Mouse (Mus musculus) T-cell, adult 2 months (primary cell): ENCODE measurements around the gene Fez2.
A peak's percentile ranks its signal among the peaks of the same experiment; 100 is the strongest.

Experiments
- DNase-seq: peaks from one replicate; pipeline ENCODE4 v3.0.0; 2022; ENCODE audit warnings: low spot score

The Fez2 gene

DNA sequence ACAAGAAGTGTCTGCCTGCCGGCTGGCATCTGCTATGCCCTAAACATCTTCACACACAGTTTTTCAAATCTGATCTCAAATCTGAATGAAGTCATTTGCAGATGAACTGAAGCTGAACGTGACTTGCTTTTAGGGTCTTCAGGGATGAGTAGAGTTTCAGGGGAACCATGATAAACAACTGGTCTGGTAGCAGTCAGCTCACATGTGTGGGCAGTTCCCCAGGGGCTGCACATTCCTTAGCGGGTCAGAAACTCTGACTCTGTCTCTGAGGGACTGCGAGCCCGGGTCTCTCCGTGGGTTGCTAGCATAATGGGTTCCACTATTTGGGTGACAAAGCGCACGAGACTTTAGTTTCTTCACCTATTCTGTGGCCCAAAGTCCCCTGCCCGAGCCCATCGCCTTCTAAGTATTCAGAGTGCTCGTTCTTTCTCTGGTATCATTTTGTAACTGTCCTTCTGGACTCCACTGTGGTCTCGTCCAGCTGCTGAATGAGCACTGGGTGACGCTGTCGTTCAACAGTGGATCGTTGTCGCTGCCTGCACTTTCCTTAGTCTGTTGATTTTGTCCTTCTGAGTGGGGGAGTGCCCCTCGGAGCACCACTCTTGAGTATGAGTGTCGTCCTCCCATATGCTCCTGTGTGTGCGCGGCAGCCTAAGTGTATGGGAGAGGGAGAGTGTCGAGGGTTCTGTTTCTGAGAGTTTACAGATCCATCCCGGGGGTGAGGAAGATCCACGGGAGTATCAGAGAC, 53.2 kb downstream of the Fez2 start:
- no peak for DNase-seq

GRCm38 (mm10) chr17:78361939-78362728, 55.8 kb downstream of the Fez2 start:
- peak; percentile 80 for DNase-seq

GRCm38 (mm10) chr17:78358251-78358726, 59.7 kb downstream of the Fez2 start:
- no peak for DNase-seq

DNA sequence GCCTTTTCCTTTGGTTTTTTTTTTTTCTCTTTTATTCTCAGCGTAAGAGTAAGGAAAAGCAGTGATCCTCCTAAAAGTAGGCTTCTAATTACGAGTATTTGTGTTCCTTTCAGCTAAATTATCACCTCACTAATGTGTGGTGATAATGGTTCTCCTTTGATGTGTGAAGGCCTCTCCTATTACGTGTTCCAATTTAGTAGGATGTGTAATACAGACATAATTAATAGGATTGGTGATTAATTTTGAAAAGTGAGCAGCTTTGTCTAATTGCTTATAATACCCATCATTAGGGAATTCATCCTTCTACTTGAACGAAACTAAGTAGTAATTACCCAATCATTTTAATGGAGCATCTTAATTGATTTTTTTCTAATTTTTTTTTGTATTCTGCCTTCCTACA, 60.2 kb downstream of the Fez2 start:
- no peak for DNase-seq

- DNase-seq = no peak
Observed at GRCm38 (mm10) chr17:78355611-78356010, 62.3 kb downstream of the Fez2 start.

- no peak for DNase-seq
Observed at GRCm38 (mm10) chr17:78354871-78355270, 63.1 kb downstream of the Fez2 start.

- DNase-seq = no peak
Observed at GRCm38 (mm10) chr17:78354411-78354810, 63.5 kb downstream of the Fez2 start.

GRCm38 (mm10) chr17:78352500-78352855, 65.5 kb downstream of the Fez2 start:
- peak; percentile 63 for DNase-seq

- peak; percentile 69 for DNase-seq
Observed at GRCm38 (mm10) chr17:78351676-78352499, 66.1 kb downstream of the Fez2 start.

DNA sequence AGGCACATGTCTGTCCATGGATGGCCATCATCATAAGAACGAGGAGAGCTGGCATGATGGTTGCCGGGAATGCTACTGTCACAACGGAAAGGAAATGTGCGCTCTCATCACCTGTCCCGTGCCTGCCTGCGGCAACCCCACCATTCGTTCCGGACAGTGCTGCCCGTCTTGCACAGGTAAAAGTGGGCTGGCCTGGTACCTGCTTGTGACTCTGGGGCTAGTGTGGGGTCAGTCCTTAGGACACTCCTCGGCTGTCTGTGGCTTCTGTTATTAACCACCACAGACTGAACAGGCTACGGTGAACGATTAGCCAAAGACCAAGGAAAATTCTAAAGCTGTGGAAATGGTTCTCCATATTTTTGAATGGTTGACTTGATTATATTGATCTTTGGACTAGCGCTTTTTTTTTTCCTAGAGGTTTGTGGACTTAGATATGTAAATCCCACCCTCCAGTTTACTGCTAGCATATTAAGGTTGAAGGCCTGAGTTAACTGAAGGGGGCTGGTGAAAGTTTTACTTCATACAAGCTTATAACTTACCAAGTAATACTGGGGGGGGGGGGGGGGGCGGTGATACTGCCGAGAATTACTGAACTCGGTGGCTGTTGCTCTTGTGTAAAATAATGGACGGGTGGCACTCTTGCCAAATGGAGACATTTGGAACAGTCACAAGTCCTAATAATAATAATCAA, 70.7 kb downstream of the Fez2 start:
- DNase-seq = no peak

DNA sequence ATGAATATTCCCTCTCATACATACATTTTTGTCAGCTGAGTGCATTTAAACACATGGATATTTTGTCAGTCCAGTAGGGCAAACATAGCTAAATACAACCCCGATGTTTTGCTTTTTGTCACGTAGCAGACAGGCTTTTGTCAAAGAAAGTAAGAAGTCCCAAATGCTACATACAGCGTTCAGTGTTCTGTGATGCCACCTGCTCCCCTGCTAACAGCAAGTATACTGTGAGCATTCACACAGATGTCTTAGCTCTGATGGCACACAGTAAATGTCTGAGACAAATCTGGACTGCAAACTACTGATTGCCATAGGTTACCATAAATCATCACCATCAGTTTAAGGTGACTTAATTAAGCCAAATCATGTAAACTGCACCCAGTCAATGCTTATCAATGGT, 74.3 kb downstream of the Fez2 start:
- no peak for DNase-seq

DNA sequence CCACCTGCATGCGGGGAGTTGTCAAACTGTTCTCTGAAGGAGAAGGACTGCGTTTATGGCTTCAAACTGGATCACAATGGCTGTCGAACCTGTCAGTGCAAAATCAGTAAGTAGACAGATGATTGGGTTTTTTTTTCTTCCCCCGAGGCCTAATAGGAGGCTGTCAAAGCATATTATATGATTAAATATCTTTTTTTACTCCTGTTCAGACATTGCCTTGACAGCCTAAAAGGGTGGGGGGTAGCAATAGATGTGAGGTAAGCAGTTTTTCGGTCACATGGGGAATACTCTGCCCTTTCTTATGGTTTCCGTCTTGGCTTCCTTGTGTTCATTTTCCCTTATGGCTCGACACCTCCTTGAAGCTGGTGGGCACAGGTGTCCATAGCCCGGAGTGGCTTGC, 82.7 kb downstream of the Fez2 start:
- no peak for DNase-seq

DNA sequence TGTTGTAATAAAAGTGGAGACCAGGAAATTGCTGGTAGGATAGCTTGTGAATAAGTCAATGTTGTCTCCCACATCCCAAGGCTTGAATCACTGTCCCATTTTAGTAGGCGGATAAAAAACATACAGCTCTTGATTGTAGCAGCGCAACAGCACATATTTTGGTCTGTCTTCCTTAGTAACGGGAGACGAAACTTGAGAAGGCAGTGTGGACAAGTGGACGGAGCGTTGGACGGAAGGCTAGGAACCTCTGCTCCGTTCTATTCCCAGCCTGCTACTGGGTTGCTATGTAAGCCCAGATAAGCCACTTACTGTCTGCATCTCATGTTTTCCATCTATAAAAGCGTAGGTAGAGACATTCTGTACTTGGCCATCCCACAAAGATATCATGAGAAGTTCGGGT, 84.7 kb downstream of the Fez2 start:
- no peak for DNase-seq

DNA sequence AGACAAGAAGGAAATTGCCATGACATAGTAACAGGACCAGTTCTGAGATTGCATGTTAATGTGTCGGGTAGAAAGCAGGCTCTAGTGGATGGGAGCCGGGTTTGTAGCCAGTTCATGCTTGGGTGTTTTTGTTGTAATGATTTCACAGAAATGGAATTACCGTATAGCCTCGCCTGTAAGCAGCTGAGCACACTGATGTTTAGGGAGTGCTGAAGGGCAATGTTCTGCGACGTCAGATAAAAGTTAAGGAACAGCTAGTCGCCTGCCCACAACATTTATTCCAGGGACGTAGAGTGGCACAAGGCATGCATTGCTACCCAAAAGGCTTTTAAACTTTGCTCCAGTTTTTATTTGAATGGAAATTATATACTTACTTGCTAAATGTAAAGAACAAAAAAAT, 86.5 kb downstream of the Fez2 start:
- no peak for DNase-seq

- DNase-seq = no peak
Observed at GRCm38 (mm10) chr17:78328287-78328686, 89.7 kb downstream of the Fez2 start.

GRCm38 (mm10) chr17:78327187-78327586, 90.8 kb downstream of the Fez2 start:
- no peak for DNase-seq

DNA sequence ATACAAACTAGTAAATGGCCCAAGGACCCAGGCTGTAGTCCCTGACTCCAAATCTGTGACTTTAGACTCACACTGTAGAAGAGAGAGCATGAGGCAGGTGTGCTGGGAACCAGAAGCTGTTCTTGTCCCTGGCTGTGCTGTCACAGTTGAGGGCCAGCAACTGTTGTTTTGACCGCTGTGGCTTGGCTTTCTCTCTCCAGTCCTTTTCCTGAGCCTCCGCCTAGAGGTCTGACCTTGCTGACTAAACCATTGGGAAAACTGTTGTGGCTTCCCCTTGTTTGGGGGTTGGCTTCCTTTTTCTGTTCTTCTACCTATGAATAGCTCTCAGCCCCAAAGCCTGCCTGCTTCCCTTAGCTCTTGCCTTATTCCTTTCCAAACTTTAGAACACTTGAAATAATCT, 91.6 kb downstream of the Fez2 start:
- DNase-seq = no peak

DNA sequence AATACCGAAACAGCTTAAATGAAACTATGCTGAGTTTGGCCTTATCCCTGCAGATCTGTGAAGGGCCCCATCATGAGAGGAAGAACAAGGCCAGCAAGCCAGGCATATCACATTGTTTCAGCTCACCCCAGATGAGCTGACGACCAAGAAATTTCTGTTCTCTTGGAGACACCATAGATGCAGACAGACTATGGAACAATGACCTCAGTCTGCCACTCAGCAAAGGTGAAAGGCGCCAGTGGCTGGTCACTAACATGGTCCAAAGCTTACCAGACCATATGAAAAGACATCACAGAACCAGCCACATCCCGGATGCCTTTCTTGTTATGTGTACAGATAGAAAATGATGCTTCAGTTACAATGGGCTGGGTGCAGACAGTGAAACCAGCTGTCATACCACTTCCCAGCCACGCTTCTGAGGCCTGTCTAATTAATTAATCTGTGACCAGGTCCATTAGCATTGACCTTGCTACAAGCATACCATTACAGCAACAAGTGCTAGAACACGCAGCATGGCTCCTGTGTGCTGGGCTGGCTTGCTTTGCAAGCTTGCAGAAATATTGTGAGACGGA, 92.1 kb downstream of the Fez2 start:
- DNase-seq = no peak

DNA sequence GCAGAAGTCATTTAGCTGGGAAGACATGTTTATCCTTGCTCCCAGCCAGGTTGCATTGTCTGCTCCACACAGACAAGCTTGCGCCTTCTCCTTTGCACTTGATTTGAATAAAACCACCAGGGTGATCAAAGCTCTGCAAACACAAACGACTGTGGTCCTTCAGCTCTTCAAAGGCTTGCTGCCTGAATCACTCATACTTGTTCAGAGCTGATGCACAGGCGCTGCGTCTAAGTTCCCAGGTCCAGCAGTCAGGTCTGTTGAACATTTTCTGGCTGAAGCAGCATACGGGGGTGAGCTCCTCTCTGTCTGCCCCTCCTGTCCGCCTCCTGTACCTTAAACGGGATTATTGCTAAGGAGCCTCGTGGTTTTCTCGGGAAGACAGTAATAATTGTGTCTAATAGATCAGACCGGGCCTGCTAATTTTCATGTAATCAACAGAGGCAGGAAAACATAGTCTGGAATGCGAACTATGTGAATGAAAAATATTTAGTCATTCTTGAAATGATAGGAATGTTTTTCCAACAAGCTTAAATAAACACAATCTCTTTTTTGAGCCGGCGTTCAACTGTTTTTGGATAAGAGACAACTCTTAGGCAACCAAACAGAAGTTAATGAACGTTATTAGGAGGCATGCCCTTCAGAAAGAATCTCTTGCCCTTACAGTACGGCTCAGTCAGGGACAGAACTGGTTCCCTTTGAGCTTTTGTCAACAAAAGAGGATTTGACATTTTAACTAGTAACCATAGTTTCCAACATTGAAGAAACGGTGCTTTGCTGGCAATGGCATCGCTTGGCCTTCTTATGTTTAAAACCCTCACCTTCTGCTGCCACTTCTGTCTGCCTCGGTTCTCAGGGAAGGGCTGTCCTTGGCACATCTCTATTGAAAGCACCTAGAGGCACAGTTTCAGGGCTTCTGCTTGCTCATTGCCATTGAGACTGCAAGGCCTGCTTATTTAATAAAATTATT, 95.3 kb downstream of the Fez2 start:
- no peak for DNase-seq

- DNase-seq = no peak
Observed at GRCm38 (mm10) chr17:78321216-78321835, 96.6 kb downstream of the Fez2 start.
